ENCODE assay signal across 25 mouse cellular contexts in the genomic region with DNA sequence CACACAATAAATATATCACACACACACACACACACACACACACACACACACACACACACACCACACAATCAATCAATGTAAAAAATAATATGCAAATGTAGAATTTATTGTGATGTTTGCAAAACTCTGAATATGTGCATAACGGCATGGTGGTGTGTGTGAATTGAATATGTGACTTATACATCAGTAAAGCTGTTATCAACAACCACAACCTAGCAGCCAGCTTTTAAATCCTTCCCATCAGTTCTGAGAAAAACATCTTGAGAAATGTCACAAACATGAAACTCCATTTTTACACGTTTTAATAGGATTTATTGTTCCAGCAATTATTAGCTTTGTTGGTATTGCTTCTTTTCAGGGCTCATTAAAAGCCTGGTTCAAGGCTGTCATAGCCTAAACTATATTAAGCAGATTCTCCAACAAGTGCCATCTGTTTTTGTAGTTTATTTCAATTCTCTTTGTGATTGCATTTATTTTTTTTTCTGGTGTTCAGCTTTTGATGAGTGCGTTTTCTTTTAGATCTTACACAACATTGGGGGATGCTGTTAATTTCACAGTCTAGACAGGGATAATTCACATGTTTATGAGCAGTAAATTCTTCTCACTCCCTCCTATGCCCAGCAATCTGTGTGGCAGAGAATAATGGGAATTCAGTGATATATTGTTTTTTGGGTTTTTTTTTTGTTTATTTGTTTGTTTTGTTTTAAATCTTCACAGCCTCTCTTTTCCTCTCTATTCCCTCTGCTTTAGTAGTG.
DNase-seq lines count a peak whose midpoint lies in the region; ATAC-seq and TF ChIP-seq lines count a peak whose summit lies in the region.
"Had no signal": no experiment of that assay in that cellular context is flagged by ENCODE, and none has a peak within 500 bp of the region (broad histone marks: within the 10 kb centered on the region; RNA-seq: fewer than 3 reads in every experiment).

No protein-coding gene starts in this region.

- no peaks in the 10 kb centered on the region for H3K27me3 ChIP-seq in forebrain, embryonic 13.5 days
- H3K27me3 ChIP-seq in forebrain, embryonic 10.5 days (ENCODE audit: poor library complexity, severe bottlenecking): no peaks in the 10 kb centered on the region
- no peaks in the 10 kb centered on the region for H3K27me3 ChIP-seq in forebrain, postnatal 0 days (ENCODE audit: insufficient read depth, low read length)
- H3K27me3 ChIP-seq: embryonic facial prominence, embryonic 13.5 days; hindbrain, embryonic 12.5 days; hindbrain, embryonic 15.5 days; intestine, embryonic 15.5 days had no signal

- no peak overlapping the region for H3K9ac ChIP-seq in forebrain, embryonic 13.5 days
- H3K9ac ChIP-seq in forebrain, postnatal 0 days: no peak overlapping the region
- H3K9ac ChIP-seq: embryonic facial prominence, embryonic 13.5 days; hindbrain, embryonic 12.5 days; hindbrain, embryonic 15.5 days; intestine, embryonic 15.5 days had no signal

- H3K9me3 ChIP-seq in forebrain, embryonic 13.5 days (replicated peaks): no peaks in the 10 kb centered on the region
- no peaks in the 10 kb centered on the region for H3K9me3 ChIP-seq in forebrain, embryonic 10.5 days
- no peaks in the 10 kb centered on the region for H3K9me3 ChIP-seq in forebrain, postnatal 0 days (ENCODE audit: low read length)
- H3K9me3 ChIP-seq: embryonic facial prominence, embryonic 10.5 days; embryonic facial prominence, embryonic 13.5 days; hindbrain, embryonic 12.5 days; hindbrain, embryonic 15.5 days; intestine, embryonic 15.5 days had no signal

- peak; percentile 36; the same call in 1 of the 2 replicates for ATAC-seq in forebrain, embryonic 13.5 days
- no peak; the same call in 1 of the 2 replicates for ATAC-seq in forebrain, postnatal 0 days
- ATAC-seq in megakaryocyte, adult 5-6 weeks (ENCODE audit: poor library complexity, severe bottlenecking): no peak
- ATAC-seq: activated CD4-positive, CD25-positive, alpha-beta regulatory T cell, adult 4 months; intestine, embryonic 15.5 days had no signal

- DNase-seq in forebrain, embryonic 10.5 days (ENCODE audit: extremely low spot score, low spot score): no peak
- DNase-seq in layer of hippocampus, adult 9-10 months (ENCODE audit: low spot score): peak; percentile 13
- no peak for DNase-seq in layer of hippocampus, postnatal 25 days (ENCODE audit: extremely low spot score in 1 of 2, low spot score in 1 of 2)
- DNase-seq in forebrain, postnatal 0 days: peak; percentile 13
- DNase-seq: adrenal gland, adult 8-10 months; adrenal gland, postnatal 25 days; cerebellum, adult 11-12 months; cerebellum, adult 8-10 months; cerebellum, postnatal 10 days; cerebellum, postnatal 36 days; embryo, embryonic 11 days; gastrocnemius, adult 2 months; gastrocnemius, postnatal 14 days; heart, adult 11 months; kidney, adult 11 months had no signal

- no peak for TF ChIP-seq CTCF in forebrain, postnatal 0 days (IDR thresholded peaks at IDR 0.05; ENCODE audit: low read depth)

- H3K4me1 ChIP-seq in forebrain, embryonic 13.5 days: no peaks in the 10 kb centered on the region
- H3K4me1 ChIP-seq in forebrain, embryonic 10.5 days: no peaks in the 10 kb centered on the region
- H3K4me1 ChIP-seq in forebrain, postnatal 0 days (ENCODE audit: insufficient read depth): no peaks in the 10 kb centered on the region
- H3K4me1 ChIP-seq: embryonic facial prominence, embryonic 10.5 days; embryonic facial prominence, embryonic 13.5 days; hindbrain, embryonic 12.5 days; hindbrain, embryonic 15.5 days; intestine, embryonic 15.5 days had no signal

- H3K27ac ChIP-seq in forebrain, embryonic 13.5 days: no peak overlapping the region
- H3K27ac ChIP-seq in forebrain, embryonic 10.5 days: no peak overlapping the region
- H3K27ac ChIP-seq in forebrain, postnatal 0 days (ENCODE audit: low read depth, low read length): no peak overlapping the region
- H3K27ac ChIP-seq: embryonic facial prominence, embryonic 10.5 days; embryonic facial prominence, embryonic 13.5 days; gastrocnemius, adult 2 months; hindbrain, embryonic 12.5 days; hindbrain, embryonic 15.5 days; intestine, embryonic 15.5 days had no signal

- H3K4me3 ChIP-seq in forebrain, embryonic 13.5 days: no peak overlapping the region
- no peak overlapping the region for H3K4me3 ChIP-seq in forebrain, embryonic 10.5 days
- H3K4me3 ChIP-seq in forebrain, postnatal 0 days (ENCODE audit: low read depth, low read length): no peak overlapping the region
- H3K4me3 ChIP-seq: embryonic facial prominence, embryonic 10.5 days; embryonic facial prominence, embryonic 13.5 days; erythroblast, embryonic 14.5 days; gastrocnemius, adult 2 months; hindbrain, embryonic 12.5 days; hindbrain, embryonic 15.5 days; intestine, embryonic 15.5 days had no signal

- 69% methylated on average over 3 of the region's 3 CpGs for WGBS in forebrain, embryonic 13.5 days
- WGBS in forebrain, embryonic 10.5 days: 76% methylated on average over 3 of the region's 3 CpGs
- WGBS in forebrain, postnatal 0 days: 41% methylated on average over 3 of the region's 3 CpGs

- no peaks in the 10 kb centered on the region for H3K36me3 ChIP-seq in forebrain, embryonic 13.5 days (ENCODE audit: poor library complexity, severe bottlenecking)
- no peaks in the 10 kb centered on the region for H3K36me3 ChIP-seq in forebrain, embryonic 10.5 days (replicated peaks)
- no peaks in the 10 kb centered on the region for H3K36me3 ChIP-seq in forebrain, postnatal 0 days (ENCODE audit: insufficient read depth)
- H3K36me3 ChIP-seq: embryonic facial prominence, embryonic 10.5 days; embryonic facial prominence, embryonic 13.5 days; hindbrain, embryonic 12.5 days; hindbrain, embryonic 15.5 days; intestine, embryonic 15.5 days had no signal

- no peak overlapping the region for H3K4me2 ChIP-seq in forebrain, embryonic 13.5 days
- H3K4me2 ChIP-seq in forebrain, postnatal 0 days (ENCODE audit: low read depth): no peak overlapping the region
- H3K4me2 ChIP-seq: embryonic facial prominence, embryonic 13.5 days; heart, embryonic 11.5 days; hindbrain, embryonic 12.5 days; hindbrain, embryonic 15.5 days; intestine, embryonic 15.5 days had no signal

Comparison
In these comparisons a context has a peak if more than half of its experiments do, and no peak if none do; other contexts are left out.
1. DNase-seq: peak in layer of hippocampus, adult 9-10 months (single experiment) and forebrain, postnatal 0 days (single experiment); none in forebrain, embryonic 10.5 days (single experiment) and layer of hippocampus, postnatal 25 days (0 of 2).